Mouse (Mus musculus) heart, adult 8-10 months (tissue): ENCODE results near the gene Aurkaip1. TPM values are rescaled to one million over a fixed set of nuclear protein-coding genes. Genes with fewer than 3 reads are reported as not detected.
"Not testable (repeated sequence)": the region's sequence is repeated elsewhere in the genome, so short reads cannot be mapped to it uniquely, and the experiment has no call there.

Experiments
- DNase-seq: peaks from one replicate; pipeline ENCODE4 v3.0.0; 2022; ENCODE audit warnings: low spot score
- total RNA-seq, 4 experiments: library from RNA; stranded (reverse); gene quantifications; 2 replicates each; pipeline ENCODE4 v1.2.4; 2022

The Aurkaip1 gene
- total RNA-seq = 100 to 1,000 TPM; 112 to 128 (median 117) TPM

- DNase-seq = peak; percentile 91
These were observed at the start of gene Aurkaip1 for GRCm38 (mm10) chr4:155831205-155831766. TSS of gene Aurkaip1 (plus strand) at chr4:155831272.

DNA sequence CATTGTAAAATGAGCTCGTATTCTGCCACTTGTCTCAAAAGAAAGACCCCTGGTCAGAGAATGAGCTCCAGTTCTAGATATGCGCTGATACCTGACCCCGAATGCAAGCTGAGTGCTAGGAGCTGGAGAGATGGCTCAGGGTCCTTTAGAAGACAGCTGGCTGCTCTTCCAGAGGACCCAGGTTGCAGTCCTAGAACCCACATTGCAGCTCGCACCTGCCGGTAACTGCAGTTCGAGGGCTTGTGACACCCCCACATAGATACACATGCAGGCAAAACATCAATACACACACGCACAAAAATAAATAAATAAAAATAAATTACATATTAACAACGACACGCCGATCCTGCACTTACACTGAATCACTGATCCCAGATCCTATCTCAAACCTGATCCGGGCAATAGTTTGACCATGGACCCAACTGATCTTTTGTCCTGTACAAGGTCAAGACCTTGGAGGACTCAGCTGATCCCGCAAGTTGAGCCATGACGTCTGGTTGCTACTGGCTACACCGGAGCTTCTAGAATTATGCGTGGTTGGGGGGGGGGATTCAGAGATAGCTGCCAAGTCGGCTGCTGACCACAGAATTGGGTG lies 47.5 kb upstream of the Aurkaip1 start:
- DNase-seq = no peak

- DNase-seq = peak; percentile 87
These were observed 46.9 kb upstream of the Aurkaip1 start for GRCm38 (mm10) chr4:155784081-155784701.

DNA sequence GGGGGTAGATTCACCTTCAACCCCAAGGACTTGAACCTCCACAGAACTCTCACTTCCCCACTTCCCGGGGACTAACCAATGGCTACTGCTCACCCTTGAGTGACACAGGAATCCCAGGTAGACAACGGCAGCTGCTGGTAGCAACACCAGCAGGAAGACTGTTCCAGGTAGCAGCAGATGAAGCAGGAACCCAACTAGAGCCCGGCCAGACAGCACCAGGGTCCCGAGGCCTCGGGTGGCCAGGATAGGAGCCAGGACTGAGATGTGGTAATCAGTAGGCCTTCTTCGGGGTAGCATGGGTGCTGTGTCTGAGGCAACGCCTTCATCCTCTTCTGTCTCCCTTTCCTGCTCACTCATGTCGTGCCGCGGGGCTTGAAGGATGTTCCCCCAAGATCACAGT lies 45.8 kb upstream of the Aurkaip1 start:
- no peak for DNase-seq

GRCm38 (mm10) chr4:155785819-155786218 lies 45.3 kb upstream of the Aurkaip1 start, which contains the start of gene Tmem88b:
TSS of gene Tmem88b (minus strand) at chr4:155785874.
- DNase-seq = no peak

DNA sequence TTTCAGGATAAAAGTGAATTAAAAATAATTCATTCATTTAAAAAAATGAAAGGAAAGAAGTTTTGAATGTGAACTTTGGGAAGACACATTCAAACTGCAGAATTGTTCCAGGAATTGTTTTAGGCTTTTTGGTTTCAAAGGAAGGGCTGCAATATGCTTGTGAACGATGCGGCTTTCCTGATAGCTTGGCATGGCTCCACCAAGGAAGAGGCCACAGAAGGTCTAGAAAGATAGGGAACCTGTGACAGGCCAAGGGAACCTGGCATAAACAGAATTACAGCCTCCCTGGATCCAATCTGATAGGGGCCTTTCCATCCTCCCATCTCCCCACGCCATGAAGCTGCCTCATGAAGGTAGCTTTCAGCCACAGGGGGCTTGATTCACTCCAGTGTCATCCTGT lies 42.8 kb upstream of the Aurkaip1 start:
- no peak for DNase-seq

DNA sequence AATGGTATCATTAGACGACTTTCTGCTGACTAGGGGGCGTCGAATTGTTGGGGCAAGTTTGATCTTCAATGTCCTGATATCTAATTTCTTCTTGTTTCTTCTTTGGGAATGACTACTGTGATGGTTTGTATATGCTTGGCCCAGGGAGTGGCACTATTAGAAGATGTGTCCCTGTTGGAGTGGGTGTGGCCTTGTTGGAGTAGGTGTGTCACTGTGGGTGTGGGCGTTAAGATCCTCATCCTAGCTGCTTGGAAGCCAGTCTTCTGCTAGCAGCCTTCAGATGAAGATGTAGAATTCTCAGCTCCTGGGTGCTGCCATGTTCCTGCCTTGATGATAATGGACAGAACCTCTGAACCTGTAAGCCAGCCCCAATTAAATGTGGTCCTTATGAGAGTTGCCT lies 42.2 kb upstream of the Aurkaip1 start:
- not testable (repeated sequence) for DNase-seq

DNA sequence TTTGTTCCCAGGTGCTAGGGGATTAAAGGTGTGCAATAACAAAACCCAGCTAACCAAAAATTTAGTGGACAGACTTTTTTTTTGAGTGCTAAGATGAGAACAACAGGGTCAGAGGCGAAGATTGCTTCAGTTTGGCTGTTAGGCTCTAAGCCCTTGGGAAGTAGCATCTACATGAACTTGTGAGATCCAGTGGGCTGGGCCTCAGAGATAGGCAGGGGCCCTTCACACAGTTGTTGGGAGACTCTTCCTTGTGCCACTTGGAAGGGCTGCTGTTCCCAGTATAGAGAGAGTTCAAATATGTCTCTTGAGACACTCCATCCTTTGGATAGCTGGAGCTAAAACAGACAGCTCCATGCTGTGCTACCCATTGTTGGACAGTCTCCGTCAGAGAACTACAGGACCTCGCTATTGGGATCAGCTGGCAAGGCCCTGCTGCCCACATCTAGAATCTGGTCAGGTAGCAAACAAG lies 41.0 kb upstream of the Aurkaip1 start, which contains the start of gene Ankrd65:
TSS of gene Ankrd65 (plus strand) at position 419 of the 469 bp plus-strand sequence.
- no peak for DNase-seq

DNA sequence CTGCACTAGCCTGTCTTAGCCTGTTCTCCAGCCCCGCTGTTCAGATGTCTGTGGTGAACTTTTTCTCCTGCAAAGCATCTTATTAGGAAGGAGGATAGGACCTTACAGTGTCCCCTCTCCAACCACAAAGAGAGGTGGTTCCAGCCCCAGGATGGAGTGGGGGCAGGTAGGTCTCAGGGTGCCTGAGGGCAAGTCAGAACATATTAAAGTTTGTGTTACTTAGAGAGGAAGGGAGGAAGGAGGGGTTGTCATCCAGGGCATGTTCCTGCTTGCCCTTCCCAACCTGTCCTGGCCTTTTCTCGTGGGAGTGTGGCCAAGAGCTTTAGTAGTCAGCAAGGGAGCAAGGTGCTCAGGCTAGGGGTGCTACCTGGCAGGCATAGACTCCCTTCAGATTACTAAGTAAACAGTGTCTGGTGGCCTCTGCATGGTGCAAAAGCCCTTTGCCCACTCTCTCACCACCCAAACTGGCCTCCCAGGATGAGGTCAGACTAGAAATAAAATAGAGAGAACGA lies 40.4 kb upstream of the Aurkaip1 start:
- no peak for DNase-seq

DNA sequence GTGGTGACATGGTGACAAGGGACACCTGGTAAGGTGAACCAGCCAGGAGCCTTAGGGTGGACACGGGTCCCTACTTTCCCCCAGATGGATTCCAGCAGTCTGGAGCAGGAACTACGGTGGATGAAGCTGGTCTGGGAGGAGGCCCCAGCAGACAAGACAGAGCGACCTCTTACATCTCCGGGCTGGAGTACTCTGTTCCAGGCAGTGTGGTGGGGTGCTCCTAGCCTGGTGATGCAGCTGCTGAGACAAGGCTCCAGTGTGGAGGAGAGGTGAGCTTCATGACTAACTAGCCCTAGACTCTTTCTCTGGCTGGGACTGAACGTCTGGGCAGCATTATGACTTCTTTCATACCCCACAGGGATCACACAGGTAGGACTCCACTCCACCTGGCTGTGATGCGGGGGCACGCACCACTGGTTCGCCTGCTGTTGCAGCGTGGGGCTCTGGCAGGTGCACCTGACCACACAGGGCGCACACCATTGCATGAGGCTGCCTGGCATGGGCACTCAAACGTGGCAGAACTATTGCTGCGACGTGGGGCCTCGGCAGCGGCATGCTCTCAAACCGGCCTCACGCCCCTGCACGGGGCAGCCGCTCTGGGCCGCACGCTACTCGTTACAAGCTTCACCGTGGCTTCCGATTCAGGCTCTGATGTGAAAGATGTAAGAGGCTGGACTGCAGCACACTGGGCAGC lies 39.7 kb upstream of the Aurkaip1 start:
- DNase-seq = no peak

GRCm38 (mm10) chr4:155793730-155794129 lies 37.3 kb upstream of the Aurkaip1 start:
- DNase-seq = no peak

DNA sequence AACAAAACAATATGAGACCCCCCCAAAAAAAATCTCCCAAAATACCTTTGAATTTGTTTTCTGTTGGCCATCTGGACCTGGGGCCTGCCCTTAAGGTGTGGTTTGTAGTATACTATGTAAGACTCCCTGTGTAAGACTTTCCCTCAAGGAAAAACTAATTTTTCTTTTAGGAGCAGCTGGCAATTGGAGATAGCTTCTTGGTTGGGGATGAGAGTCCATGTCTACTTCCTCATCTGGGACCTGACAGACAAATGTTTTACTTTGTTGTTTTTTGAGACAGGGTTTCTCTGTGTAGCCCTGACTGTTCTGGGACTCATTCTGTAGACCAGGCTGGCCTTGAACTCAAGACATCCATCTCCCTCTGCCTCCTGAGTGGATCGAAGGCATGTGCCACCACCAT lies 29.0 kb upstream of the Aurkaip1 start:
- DNase-seq = no peak

DNA sequence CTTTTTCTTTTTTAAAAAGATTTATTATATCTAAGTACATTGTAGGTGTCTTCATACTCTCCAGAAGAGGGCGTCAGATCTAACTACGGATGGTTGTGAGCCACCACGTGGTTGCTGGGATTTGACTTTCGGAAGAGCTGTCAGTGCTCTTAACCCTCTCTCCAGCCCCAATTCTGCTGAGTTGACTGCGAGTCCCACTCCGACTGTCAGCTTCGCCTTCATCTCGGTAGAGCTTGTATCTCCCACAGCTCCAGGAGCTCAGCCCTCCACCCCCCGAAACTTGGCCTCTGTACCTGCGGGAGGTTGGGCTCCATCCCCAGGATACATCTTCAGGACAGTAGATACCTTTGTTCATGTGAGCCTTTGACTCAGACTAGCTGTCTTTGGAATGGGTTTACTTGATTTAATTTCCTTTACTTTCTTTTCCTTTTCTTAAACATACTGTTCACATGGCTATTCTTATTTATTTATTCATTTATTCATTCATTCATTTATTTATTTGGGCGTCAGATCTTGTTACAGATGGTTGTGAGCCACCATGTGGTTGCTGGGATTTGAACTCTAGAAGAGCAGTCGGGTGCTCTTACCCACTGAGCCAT lies 28.2 kb upstream of the Aurkaip1 start, which contains the start of gene Mrpl20:
TSS of gene Mrpl20 (plus strand) at position 138 of the 599 bp plus-strand sequence.
- no peak for DNase-seq

GRCm38 (mm10) chr4:155803340-155804041 lies 27.6 kb upstream of the Aurkaip1 start:
- DNase-seq = peak; percentile 94

DNA sequence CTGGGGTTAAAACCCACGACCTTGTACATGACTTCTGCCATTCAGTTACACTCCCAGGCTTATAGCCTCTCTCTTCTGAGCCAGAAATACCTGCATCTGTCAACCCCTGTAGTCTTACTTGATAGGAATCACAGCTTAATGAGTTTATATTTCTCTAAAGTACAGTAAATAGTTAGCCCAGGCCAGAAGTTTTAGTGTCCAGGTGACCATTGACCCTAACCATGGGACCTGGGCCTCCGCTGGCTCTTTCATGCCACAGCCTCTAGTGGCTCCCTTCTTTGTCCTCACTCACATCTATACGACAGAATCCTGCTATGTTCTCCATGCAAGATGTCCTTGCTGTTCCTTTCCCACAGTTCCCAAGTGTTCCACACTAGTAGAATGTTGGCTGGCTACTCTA lies 23.2 kb upstream of the Aurkaip1 start:
- no peak for DNase-seq

- peak; percentile 92 for DNase-seq
These were observed 19.0 kb upstream of the Aurkaip1 start, which contains the start of gene Ccnl2 for GRCm38 (mm10) chr4:155811929-155812664. TSS of gene Ccnl2 (plus strand) at chr4:155812489.

DNA sequence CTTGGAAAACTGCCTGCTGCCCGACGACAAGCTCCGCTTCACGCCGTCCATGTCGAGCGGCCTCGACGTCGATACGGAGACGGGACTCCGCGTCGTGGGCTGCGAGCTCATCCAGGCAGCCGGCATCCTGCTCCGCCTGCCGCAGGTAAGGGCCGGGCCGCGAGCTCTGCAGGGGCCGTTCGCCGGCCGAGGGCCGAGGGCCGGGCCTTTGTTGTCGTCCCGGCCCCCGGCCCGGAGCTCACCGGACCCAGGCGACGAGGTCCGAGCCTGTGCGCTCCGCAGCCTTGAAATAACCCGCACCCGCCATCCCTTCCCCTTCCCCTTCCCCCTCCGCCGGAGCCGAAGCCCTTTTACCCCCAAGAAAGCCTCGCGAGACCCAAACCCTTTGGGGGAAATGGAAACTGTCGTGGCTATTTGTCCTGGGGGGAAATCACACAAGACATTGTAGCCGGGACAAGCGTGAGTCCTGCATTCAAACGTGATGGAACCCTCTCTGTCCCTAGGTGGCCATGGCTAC lies 18.3 kb upstream of the Aurkaip1 start:
- DNase-seq = no peak

GRCm38 (mm10) chr4:155817533-155817932 lies 13.5 kb upstream of the Aurkaip1 start:
- DNase-seq = no peak

DNA sequence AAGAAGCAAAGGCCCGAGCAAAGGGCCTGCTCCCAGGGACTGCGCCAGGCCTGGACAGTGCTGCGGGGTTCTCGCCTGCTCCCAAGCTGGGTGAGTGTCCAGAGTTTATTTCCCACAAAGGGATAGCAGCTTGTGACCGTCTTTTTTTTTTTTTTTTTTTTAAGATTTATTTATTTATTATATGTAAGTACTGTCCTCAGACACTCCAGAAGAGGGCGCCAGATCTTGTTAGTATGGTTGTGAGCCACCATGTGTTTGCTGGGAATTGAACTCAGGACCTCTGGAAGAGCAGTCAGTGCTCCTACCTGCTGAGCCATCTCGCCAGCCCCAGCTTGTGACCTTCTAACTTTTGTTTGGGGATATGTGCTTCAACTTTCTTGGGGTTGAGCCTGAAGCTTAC lies 10.0 kb upstream of the Aurkaip1 start:
- no peak for DNase-seq

DNA sequence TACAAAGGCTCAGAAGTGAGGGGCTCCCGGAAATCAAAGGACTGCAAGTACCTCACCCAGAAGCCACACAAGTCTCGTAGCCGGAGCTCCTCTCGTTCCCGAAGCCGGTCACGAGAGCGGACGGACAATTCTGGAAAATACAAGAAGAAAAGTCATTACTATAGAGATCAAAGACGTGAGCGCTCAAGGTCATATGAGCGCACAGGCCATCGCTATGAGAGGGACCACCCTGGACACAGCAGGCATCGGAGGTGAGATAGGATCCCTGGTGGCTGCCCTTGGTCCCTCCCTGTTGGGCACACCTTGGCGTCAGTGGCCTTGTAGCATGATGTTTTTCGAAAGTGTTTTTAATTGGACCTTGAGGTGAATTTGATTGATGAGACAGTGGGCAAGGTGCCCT lies 7.6 kb upstream of the Aurkaip1 start:
- no peak for DNase-seq
